Comparison of ENCODE assay signal across 8 mouse cellular contexts in genomic region chr17:69416920-69417661, GRCm38 (mm10). TPM values are rescaled to one million over a fixed set of nuclear protein-coding genes. Genes with fewer than 3 reads are reported as not detected.
DNase-seq lines count a peak whose midpoint lies in the region; ATAC-seq and TF ChIP-seq lines count a peak whose summit lies in the region.

No protein-coding gene starts in this region.

- under 1% methylated on average over 54 of the region's 56 CpGs for WGBS in forebrain, embryonic 13.5 days
- WGBS in large intestine, adult 2 months, result under 1% methylated on average over 56 of the region's 56 CpGs
- WGBS in liver, postnatal 0 days (ENCODE audit: insufficient replicate concordance), result under 1% methylated on average over 55 of the region's 56 CpGs
- WGBS in neural tube, embryonic 14.5 days, result under 1% methylated on average over 56 of the region's 56 CpGs

- H3K36me3 ChIP-seq in E14TG2a.4 (ENCODE audit: insufficient read depth, low read length), result no peaks in the 10 kb centered on the region
- no peaks in the 10 kb centered on the region for H3K36me3 ChIP-seq in forebrain, embryonic 13.5 days (ENCODE audit: poor library complexity, severe bottlenecking)
- H3K36me3 ChIP-seq in liver, postnatal 0 days (replicated peaks; ENCODE audit: insufficient read depth, low read length), result no peaks in the 10 kb centered on the region
- no peaks in the 10 kb centered on the region for H3K36me3 ChIP-seq in neural tube, embryonic 14.5 days (ENCODE audit: control insufficient read depth, insufficient read depth, low read length)

- peak overlapping the region; percentile 92 for H3K4me3 ChIP-seq in E14TG2a.4 (replicated peaks; ENCODE audit: low read length)
- H3K4me3 ChIP-seq in forebrain, embryonic 13.5 days, result peak overlapping the region; percentile 66
- peak overlapping the region; percentile 88 for H3K4me3 ChIP-seq in liver, postnatal 0 days (ENCODE audit: low read depth, low read length)
- peak overlapping the region; percentile 82 for H3K4me3 ChIP-seq in neural tube, embryonic 14.5 days (ENCODE audit: low read depth, low read length)

- no peak for TF ChIP-seq CTCF in E14TG2a.4 (conservative IDR thresholded peaks at IDR 0.05; ENCODE audit: low read length)
- TF ChIP-seq CTCF in liver, postnatal 0 days (IDR thresholded peaks at IDR 0.05; ENCODE audit: low read depth), result no peak

- H3K4me1 ChIP-seq in E14TG2a.4 (replicated peaks; ENCODE audit: low read depth, low read length), result peaks cover 25% of the 10 kb centered on the region
- H3K4me1 ChIP-seq in forebrain, embryonic 13.5 days, result peaks cover 17% of the 10 kb centered on the region
- peaks cover 12% of the 10 kb centered on the region for H3K4me1 ChIP-seq in liver, postnatal 0 days (ENCODE audit: insufficient read depth)
- H3K4me1 ChIP-seq in neural tube, embryonic 14.5 days (ENCODE audit: control insufficient read depth, insufficient read depth, low read length), result peaks cover 4% of the 10 kb centered on the region; the same call in 1 of the 2 replicates

- intact Hi-C loops in heart, postnatal 10 days (cut with DNase I), result loop anchor here (1.0 kb wide), 1 partner anchor 33 kb away; no protein-coding TSS in a partner anchor

- TF ChIP-seq EP300 in liver, postnatal 0 days (IDR thresholded peaks at IDR 0.05; ENCODE audit: low read depth), result no peak

- H3K4me2 ChIP-seq in forebrain, embryonic 13.5 days, result peak overlapping the region; percentile 72
- peak overlapping the region; percentile 87 for H3K4me2 ChIP-seq in liver, postnatal 0 days (ENCODE audit: low read depth, low read length)
- H3K4me2 ChIP-seq in neural tube, embryonic 14.5 days (ENCODE audit: low read depth, low read length), result peak overlapping the region; percentile 67

- peak; percentile 88 for DNase-seq in c-Kit-positive CD71-positive TER-119-positive erythroid progenitor cells, embryonic 14.5 days (ENCODE audit: low spot score)
- DNase-seq in heart, postnatal 10 days, result peak; percentile 97 to 98
- DNase-seq in large intestine, adult 2 months (ENCODE audit: low read depth, low spot score), result peak; percentile 77
- DNase-seq in liver, postnatal 0 days, result peak; percentile 97
- peak; percentile 97 for DNase-seq in testis, postnatal 10 days (ENCODE audit: low spot score)

- no peaks in the 10 kb centered on the region for H3K27me3 ChIP-seq in E14TG2a.4 (ENCODE audit: insufficient read depth, low read length)
- no peaks in the 10 kb centered on the region for H3K27me3 ChIP-seq in forebrain, embryonic 13.5 days
- H3K27me3 ChIP-seq in liver, postnatal 0 days (ENCODE audit: insufficient read depth, low read length), result no peaks in the 10 kb centered on the region
- H3K27me3 ChIP-seq in neural tube, embryonic 14.5 days (ENCODE audit: control insufficient read depth, insufficient read depth, low read length), result 0 out of 2 replicates have a peak, but pooled peaks cover 2% of the 10 kb centered on the region

- no peaks in the 10 kb centered on the region for H3K9me3 ChIP-seq in E14TG2a.4 (ENCODE audit: low read length)
- H3K9me3 ChIP-seq in forebrain, embryonic 13.5 days (replicated peaks), result no peaks in the 10 kb centered on the region
- no peaks in the 10 kb centered on the region for H3K9me3 ChIP-seq in liver, postnatal 0 days (ENCODE audit: low read length)
- H3K9me3 ChIP-seq in neural tube, embryonic 14.5 days (ENCODE audit: control insufficient read depth, low read length), result no peaks in the 10 kb centered on the region

- peak overlapping the region; percentile 80 for H3K9ac ChIP-seq in forebrain, embryonic 13.5 days
- peak overlapping the region; percentile 87 for H3K9ac ChIP-seq in liver, postnatal 0 days (replicated peaks)
- peak overlapping the region; percentile 81 for H3K9ac ChIP-seq in neural tube, embryonic 14.5 days (replicated peaks; ENCODE audit: low read depth, low read length)

- peak; percentile 99 for ATAC-seq in forebrain, embryonic 13.5 days
- peak; percentile 100 for ATAC-seq in liver, postnatal 0 days
- peak; percentile 100 for ATAC-seq in neural tube, embryonic 14.5 days (ENCODE audit: low read depth)

- peak overlapping the region; percentile 90 for H3K27ac ChIP-seq in forebrain, embryonic 13.5 days
- peak overlapping the region; percentile 98 for H3K27ac ChIP-seq in liver, postnatal 0 days (ENCODE audit: low read depth)
- peak overlapping the region; percentile 96 for H3K27ac ChIP-seq in neural tube, embryonic 14.5 days (ENCODE audit: low read depth, low read length)

RNA-seq across cellular contexts. Expression of gene Akain1, which starts 22.0 kb away (rescaled TPM):
- polyA plus RNA-seq in forebrain, embryonic 13.5 days (2015; fragmentation: Nextera tagmentation; extraction: Ambion mirVana), result 0.13 and 0.15 TPM in 2 replicates
- total RNA-seq in heart, postnatal 10 days (2021), result not detected
- 0.04 TPM in 1 of 2 replicates, not detected in the other for polyA plus RNA-seq in large intestine, adult 2 months (2012; rRNA removed)
- polyA plus RNA-seq in liver, postnatal 0 days (2015; fragmentation: Nextera tagmentation; extraction: Ambion mirVana), result not detected in 2 replicates
- polyA plus RNA-seq in neural tube, embryonic 14.5 days (2014; fragmentation: Nextera tagmentation; extraction: Ambion mirVana), result 3.0 and 3.3 TPM in 2 replicates

RNA-seq across cellular contexts. Expression of gene Zbtb14, which starts 34.2 kb away (rescaled TPM):
- polyA plus RNA-seq in forebrain, embryonic 13.5 days (2015; fragmentation: Nextera tagmentation; extraction: Ambion mirVana), result 36.2 and 39.3 TPM in 2 replicates
- 10 to 100 TPM; 11.1 to 14.8 TPM for total RNA-seq in heart, postnatal 10 days (2021)
- polyA plus RNA-seq in large intestine, adult 2 months (2012; rRNA removed), result 3.2 and 3.6 TPM in 2 replicates
- polyA plus RNA-seq in liver, postnatal 0 days (2015; fragmentation: Nextera tagmentation; extraction: Ambion mirVana), result 5.2 and 5.3 TPM in 2 replicates
- 23.2 and 31.4 TPM in 2 replicates for polyA plus RNA-seq in neural tube, embryonic 14.5 days (2014; fragmentation: Nextera tagmentation; extraction: Ambion mirVana)

Comparison
In these comparisons a context has a peak if more than half of its experiments do, and no peak if none do; other contexts are left out.
1. Peak in every context shown above with its lines: DNase-seq, ATAC-seq, H3K4me3 ChIP-seq and H3K27ac ChIP-seq.